Mouse (Mus musculus): Measurements from ENCODE around the gene Ccdc54. TPM values are rescaled to one million over a fixed set of nuclear protein-coding genes. Genes with fewer than 3 reads are reported as not detected.

Gene Ccdc54
- not detected for total RNA-seq (2021)

GRCm38 (mm10) chr16:50591054-50591453 lies at the start of gene Ccdc54:
Ccdc54 (minus strand) TSS chr16:50591154.
- intact Hi-C loops (cut with DNase I) = no loop called here
- DNase-seq (ENCODE audit: low spot score) = no peak

GRCm38 (mm10) chr16:50632585-50632984 lies 41.6 kb upstream of the Ccdc54 start:
- no peak for DNase-seq (ENCODE audit: low spot score)
- intact Hi-C loops (cut with DNase I) = no loop called here

- no peak for DNase-seq (ENCODE audit: low spot score)
- intact Hi-C loops (cut with DNase I) = no loop called here
These were observed 24.6 kb upstream of the Ccdc54 start for GRCm38 (mm10) chr16:50615569-50615968.

- intact Hi-C loops (cut with DNase I) = no loop called here
These were observed 22.0 kb upstream of the Ccdc54 start for GRCm38 (mm10) chr16:50612944-50613343.

GRCm38 (mm10) chr16:50610580-50610979 lies 19.6 kb upstream of the Ccdc54 start:
- intact Hi-C loops (cut with DNase I) = no loop called here
- no peak for DNase-seq (ENCODE audit: low spot score)

More at GRCm38 (mm10) chr16:50612944-50613343, 22.0 kb upstream of the Ccdc54 start:
- DNase-seq (ENCODE audit: low spot score) = no peak

- intact Hi-C loops (cut with DNase I) = no loop called here
- DNase-seq (ENCODE audit: low spot score) = no peak
These were observed 17.0 kb upstream of the Ccdc54 start for GRCm38 (mm10) chr16:50607776-50608562.

GRCm38 (mm10) chr16:50604826-50605225 lies 13.9 kb upstream of the Ccdc54 start:
- DNase-seq (ENCODE audit: low spot score) = no peak
- intact Hi-C loops (cut with DNase I) = loop anchor here (5.0 kb wide), 1 partner anchor 102 kb away; no protein-coding TSS in a partner anchor

GRCm38 (mm10) chr16:50601947-50602346 lies 11.0 kb upstream of the Ccdc54 start:
- intact Hi-C loops (cut with DNase I) = loop anchor here (5.0 kb wide), 1 partner anchor 105 kb away; no protein-coding TSS in a partner anchor
- DNase-seq (ENCODE audit: low spot score) = no peak

- DNase-seq (ENCODE audit: low spot score) = no peak
- intact Hi-C loops (cut with DNase I) = loop anchor here (5.0 kb wide), 1 partner anchor 107 kb away; no protein-coding TSS in a partner anchor
These were observed 9.7 kb upstream of the Ccdc54 start for GRCm38 (mm10) chr16:50600665-50601064.

- DNase-seq (ENCODE audit: low spot score) = no peak
These were observed 5.7 kb upstream of the Ccdc54 start for GRCm38 (mm10) chr16:50596679-50597078.

GRCm38 (mm10) chr16:50596171-50596570 lies 5.2 kb upstream of the Ccdc54 start:
- intact Hi-C loops (cut with DNase I) = no loop called here
- DNase-seq (ENCODE audit: low spot score) = no peak

More at GRCm38 (mm10) chr16:50596679-50597078, 5.7 kb upstream of the Ccdc54 start:
- intact Hi-C loops (cut with DNase I) = no loop called here

- intact Hi-C loops (cut with DNase I) = no loop called here
- DNase-seq (ENCODE audit: low spot score) = no peak
These were observed 3.9 kb upstream of the Ccdc54 start for GRCm38 (mm10) chr16:50594876-50595275.

GRCm38 (mm10) chr16:50593361-50593760 lies 2.4 kb upstream of the Ccdc54 start:
- intact Hi-C loops (cut with DNase I) = no loop called here
- DNase-seq (ENCODE audit: low spot score) = no peak

GRCm38 (mm10) chr16:50589574-50590151 lies 1.3 kb downstream of the Ccdc54 start:
- intact Hi-C loops (cut with DNase I) = no loop called here
- no peak for DNase-seq (ENCODE audit: low spot score)

GRCm38 (mm10) chr16:50588191-50588590 lies 2.8 kb downstream of the Ccdc54 start:
- no peak for DNase-seq (ENCODE audit: low spot score)
- intact Hi-C loops (cut with DNase I) = no loop called here

GRCm38 (mm10) chr16:50587139-50587538 lies 3.8 kb downstream of the Ccdc54 start:
- intact Hi-C loops (cut with DNase I) = no loop called here

GRCm38 (mm10) chr16:50578361-50578760 lies 12.6 kb downstream of the Ccdc54 start:
- intact Hi-C loops (cut with DNase I) = no loop called here
- DNase-seq (ENCODE audit: low spot score) = no peak

More at GRCm38 (mm10) chr16:50587139-50587538, 3.8 kb downstream of the Ccdc54 start:
- DNase-seq (ENCODE audit: low spot score) = no peak

- intact Hi-C loops (cut with DNase I) = no loop called here
- no peak for DNase-seq (ENCODE audit: low spot score)
These were observed 18.4 kb downstream of the Ccdc54 start for GRCm38 (mm10) chr16:50572557-50572956.

GRCm38 (mm10) chr16:50559163-50559771 lies 31.7 kb downstream of the Ccdc54 start:
- intact Hi-C loops (cut with DNase I) = no loop called here
- no peak for DNase-seq (ENCODE audit: low spot score)

- DNase-seq (ENCODE audit: low spot score) = no peak
- intact Hi-C loops (cut with DNase I) = no loop called here
These were observed 37.1 kb downstream of the Ccdc54 start for GRCm38 (mm10) chr16:50553828-50554227.
